Mouse (Mus musculus) CH12.LX (cell line): ENCODE results near the gene Ankrd63. TPM values are rescaled to one million over a fixed set of nuclear protein-coding genes. Genes with fewer than 3 reads are reported as not detected.

Experiments used
- DNase-seq: peaks from one replicate; pipeline ENCODE4 v3.0.0-alpha.2; 2013; ENCODE audit errors: extremely low read depth
- H3K27ac ChIP-seq: 2 replicates; pipeline ENCODE4 v1.5.1; 2012; ENCODE audit warnings: low read depth, mild to moderate bottlenecking, control low read depth, moderate library complexity; ENCODE audit not compliant: insufficient read depth
- H3K27me3 ChIP-seq: replicated peaks from 2 replicates; pipeline ENCODE3; 2012; ENCODE audit warnings: inconsistent platforms
- H3K36me3 ChIP-seq, 2 experiments: replicated peaks in 1 of 2; 2 replicates each; pipeline versions ENCODE3 to v1.6.1; 2012; ENCODE audit warnings: inconsistent platforms in 1 of 2, low read length in 1 of 2, mild to moderate bottlenecking in 1 of 2, mixed read lengths in 1 of 2, moderate library complexity in 1 of 2; ENCODE audit not compliant: control insufficient read depth in 1 of 2, insufficient read depth in 1 of 2
- H3K4me1 ChIP-seq, 2 experiments: 2 replicates each; pipeline ENCODE4 v1.6.1; 2012; ENCODE audit warnings: inconsistent platforms in 1 of 2, moderate library complexity in 1 of 2; ENCODE audit not compliant: insufficient read depth in 2 of 2, control insufficient read depth in 1 of 2
- H3K4me2 ChIP-seq: 2 replicates; pipeline ENCODE4 v1.6.1; 2012; ENCODE audit warnings: low read depth, mild to moderate bottlenecking, control low read depth; ENCODE audit not compliant: poor library complexity, insufficient read depth, severe bottlenecking
- H3K4me3 ChIP-seq, 3 experiments: fragments of 150-350 bp in 1 of 3; sonication (generic) in 1 of 3; replicated peaks in 1 of 3; 2 replicates each; pipeline versions ENCODE3 to v1.5.1; 2011 to 2012; ENCODE audit warnings: low read depth in 2 of 3, low read length in 2 of 3, mild to moderate bottlenecking in 2 of 3, moderate library complexity in 2 of 3, control low read depth in 1 of 3, improper control_type of control experiment in 1 of 3, inconsistent platforms in 1 of 3, mixed read lengths in 1 of 3; ENCODE audit not compliant: poor library complexity in 1 of 3
- H3K79me2 ChIP-seq: replicated peaks from 2 replicates; pipeline ENCODE4 v1.6.1; 2012; ENCODE audit warnings: mild to moderate bottlenecking, moderate library complexity; ENCODE audit not compliant: control insufficient read depth, poor library complexity, insufficient read depth, severe bottlenecking; ENCODE audit errors: extremely low read depth
- H3K9ac ChIP-seq: 2 replicates; pipeline ENCODE4 v1.6.1; 2012; ENCODE audit warnings: low read depth, mild to moderate bottlenecking, control low read depth, moderate library complexity; ENCODE audit not compliant: insufficient read depth
- H3K9me3 ChIP-seq: replicated peaks from 2 replicates; pipeline ENCODE3; 2012; ENCODE audit warnings: low read length, inconsistent platforms, mixed read lengths
- BHLHE40 ChIP-seq: IDR thresholded peaks from 2 replicates; pipeline ENCODE4 v1.6.1; 2011; ENCODE audit warnings: mild to moderate bottlenecking, low read depth, low read length, improper control_type of control experiment
- CHD1 ChIP-seq: IDR thresholded peaks from 2 replicates; pipeline ENCODE4 v1.6.1; 2012; ENCODE audit warnings: low read depth, low read length, improper control_type of control experiment, inconsistent platforms
- CHD2 ChIP-seq: IDR thresholded peaks from 2 replicates; pipeline ENCODE4 v1.6.1; 2011; ENCODE audit warnings: low read length, improper control_type of control experiment
- ELF1 ChIP-seq: IDR thresholded peaks from 2 replicates; pipeline ENCODE4 v1.6.1; 2014; ENCODE audit warnings: low read depth, mild to moderate bottlenecking, inconsistent platforms, low read length, improper control_type of control experiment
- ETS1 ChIP-seq: conservative IDR thresholded peaks from 2 replicates; pipeline ENCODE4 v1.6.1; 2012; ENCODE audit warnings: low read depth, mild to moderate bottlenecking, inconsistent platforms, low read length, improper control_type of control experiment, moderate library complexity
- IRF4 ChIP-seq: IDR thresholded peaks from 2 replicates; pipeline ENCODE4 v1.6.1; 2014; ENCODE audit warnings: low read depth, mild to moderate bottlenecking, inconsistent platforms, low read length, improper control_type of control experiment
- JUN ChIP-seq: IDR thresholded peaks from 2 replicates; pipeline ENCODE4 v1.6.1; 2011; ENCODE audit warnings: low read depth, mild to moderate bottlenecking, low read length, improper control_type of control experiment, moderate library complexity; ENCODE audit not compliant: insufficient read depth
- JUND ChIP-seq: conservative IDR thresholded peaks from 2 replicates; pipeline ENCODE4 v1.6.1; 2011; ENCODE audit warnings: low read depth, low read length, improper control_type of control experiment
- MAFK ChIP-seq: IDR thresholded peaks from 2 replicates; pipeline ENCODE4 v1.6.1; 2011; ENCODE audit warnings: low read length, improper control_type of control experiment; ENCODE audit not compliant: insufficient replicate concordance
- MAX ChIP-seq: IDR thresholded peaks from 2 replicates; pipeline ENCODE4 v1.6.1; 2011; ENCODE audit warnings: low read length, improper control_type of control experiment
- NRF1 ChIP-seq: IDR thresholded peaks from 2 replicates; pipeline ENCODE4 v1.6.1; 2014; ENCODE audit warnings: low read depth, mild to moderate bottlenecking, inconsistent platforms, low read length, improper control_type of control experiment, moderate library complexity
- POLR2A ChIP-seq: IDR thresholded peaks from 2 replicates; pipeline ENCODE4 v1.6.1; 2011; ENCODE audit warnings: low read depth, mild to moderate bottlenecking, improper control_type of control experiment, low read length
- RCOR1 ChIP-seq: conservative IDR thresholded peaks from 2 replicates; pipeline ENCODE4 v1.6.1; 2012; ENCODE audit warnings: low read depth, mild to moderate bottlenecking, inconsistent platforms, low read length, improper control_type of control experiment
- TCF12 ChIP-seq: IDR thresholded peaks from 2 replicates; pipeline ENCODE4 v1.6.1; 2014; ENCODE audit warnings: low read depth, mild to moderate bottlenecking, inconsistent platforms, low read length, improper control_type of control experiment
- UBTF ChIP-seq: IDR thresholded peaks from 2 replicates; pipeline ENCODE4 v1.6.1; 2012; ENCODE audit warnings: low read depth, mild to moderate bottlenecking, inconsistent platforms, low read length, improper control_type of control experiment, moderate library complexity
- USF1 ChIP-seq: IDR thresholded peaks from 2 replicates; pipeline ENCODE4 v1.6.1; 2014; ENCODE audit warnings: low read depth, mild to moderate bottlenecking, inconsistent platforms, low read length, improper control_type of control experiment
- ZC3H11A ChIP-seq: IDR thresholded peaks from 2 replicates; pipeline ENCODE4 v1.6.1; 2012; ENCODE audit warnings: low read depth, mild to moderate bottlenecking, inconsistent platforms, low read length, improper control_type of control experiment
- ZKSCAN1 ChIP-seq: IDR thresholded peaks from 2 replicates; pipeline ENCODE4 v1.6.1; 2012; ENCODE audit warnings: low read depth, inconsistent platforms, low read length, improper control_type of control experiment, borderline replicate concordance
- ZMIZ1 ChIP-seq: IDR thresholded peaks from 2 replicates; pipeline ENCODE4 v1.6.1; 2012; ENCODE audit warnings: low read depth, mild to moderate bottlenecking, inconsistent platforms, low read length, improper control_type of control experiment
- dilution Hi-C: fragments of 300-500 bp; cut with MboI; formaldehyde crosslinking; loops from 2 replicates; pipeline ENCODE4 v1.14.3; 2020; ENCODE audit warnings: low sequenced_read_pairs; ENCODE audit not compliant: extremely low pct_unique_long_range_greater_than_20kb, extremely low pct_ligation_motif_present
- in situ Hi-C: fragments of 300-500 bp; cut with MboI; formaldehyde crosslinking; loops from 3 replicates; pipeline ENCODE4 v1.14.3; 2019; ENCODE audit warnings: low sequenced_read_pairs, low pct_ligation_motif_present, low pct_unique_long_range_greater_than_20kb, mixed read lengths
- polyA plus RNA-seq: library from polyadenylated mRNA; unstranded; fragments of >175 nt; gene quantifications from 2 replicates; pipeline ENCODE4 v1.2.1, GENCODE M21; 2012; ENCODE audit warnings: low read depth; ENCODE audit not compliant: insufficient read length
- total RNA-seq, 2 experiments: library from RNA; depleted of rRNA; stranded (reverse); fragments of 300-350 nt in 1 of 2; fragments of >200 nt in 1 of 2; gene quantifications; 2 replicates each; pipeline ENCODE4 v1.2.3; 2012 to 2014

Ankrd63 gene
- not detected in 2 replicates for total RNA-seq (2012; rRNA removed)
- total RNA-seq (2014; rRNA removed), result not detected in 2 replicates
- polyA plus RNA-seq, result 0.07 and 0.08 TPM in 2 replicates

GRCm38 (mm10) chr2:118703913-118704730, at the start of gene Ankrd63:
TSS of gene Ankrd63 (minus strand) at chr2:118703963.
- no peaks in the 10 kb centered on the region for H3K79me2 ChIP-seq
- no peak within 1 kb of the TSS for H3K4me3 ChIP-seq
- no peak within 1 kb of the TSS for H3K27ac ChIP-seq
- no peaks in the 10 kb centered on the region for H3K27me3 ChIP-seq
- H3K9me3 ChIP-seq, result peaks cover 21% of the 10 kb centered on the region
- H3K9ac ChIP-seq, result no peak within 1 kb of the TSS
- no peak for DNase-seq
- H3K4me2 ChIP-seq, result peak within 1 kb of the TSS; percentile 37
- dilution Hi-C loops (no loop called here), in situ Hi-C loops (no loop called here)
- H3K4me1 ChIP-seq, result peaks cover 5 to 29% of the 10 kb centered on the region in 2 experiments
- H3K36me3 ChIP-seq, result peaks cover 0 to 21% of the 10 kb centered on the region in 2 experiments
- peak; percentile 42; the same call in 1 of the 2 replicates for TF ChIP-seq BHLHE40
- no peak for TF ChIP-seq IRF4

DNA sequence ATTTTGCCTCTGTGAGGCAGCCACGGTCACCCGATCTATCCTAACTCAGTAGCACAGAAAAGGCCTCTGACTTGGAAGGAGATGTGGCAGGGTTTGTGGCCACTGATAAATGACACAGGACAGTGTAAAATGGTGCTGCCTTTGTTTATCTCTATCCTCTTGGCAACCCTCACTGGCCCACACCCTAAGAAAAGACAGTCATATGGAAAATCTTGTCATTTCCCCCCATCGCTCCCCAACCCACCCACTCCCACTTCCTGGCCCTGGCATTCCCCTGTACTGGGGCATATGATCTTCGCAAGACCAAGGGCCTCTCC, 49.0 kb upstream of the Ankrd63 start:
- Histone ChIP-seq H3K4me3 (no peak overlapping the region), H3K27ac (no peak overlapping the region)

GRCm38 (mm10) chr2:118751896-118752791, 48.4 kb upstream of the Ankrd63 start:
- H3K36me3 ChIP-seq, result peaks cover 0 to 14% of the 10 kb centered on the region in 2 experiments
- dilution Hi-C loops, result no loop called here
- H3K27ac ChIP-seq, result no peak overlapping the region
- no peak for DNase-seq
- no peak overlapping the region for H3K4me2 ChIP-seq
- in situ Hi-C loops, result loop anchor here (25.0 kb wide), 1 partner anchor 435 kb away; no protein-coding TSS in a partner anchor
- H3K27me3 ChIP-seq, result peaks cover 3% of the 10 kb centered on the region
- no peak overlapping the region for H3K4me3 ChIP-seq
- TF ChIP-seq JUND, result no peak
- no peak for TF ChIP-seq ZKSCAN1
- no peak for TF ChIP-seq POLR2A
- TF ChIP-seq, all 38 proteins: peak for 0
- Histone ChIP-seq H3K79me2 (no peaks in the 10 kb centered on the region), H3K4me1 (peaks cover 4 to 30% of the 10 kb centered on the region in 2 experiments; a peak in 3 of 4 replicates), H3K9ac (no peak overlapping the region), H3K9me3 (no peaks in the 10 kb centered on the region)

More for the DNA sequence above, 49.0 kb upstream of the Ankrd63 start:
- no peak overlapping the region for H3K9ac ChIP-seq
- no peaks in the 10 kb centered on the region for H3K79me2 ChIP-seq
- no peaks in the 10 kb centered on the region for H3K9me3 ChIP-seq
- no peak for DNase-seq
- peaks cover 4% of the 10 kb centered on the region for H3K27me3 ChIP-seq
- H3K4me2 ChIP-seq, result no peak overlapping the region
- H3K36me3 ChIP-seq, result peaks cover 0 to 14% of the 10 kb centered on the region in 2 experiments
- no peak for TF ChIP-seq POLR2A
- TF ChIP-seq ZMIZ1, result no peak
- TF ChIP-seq NRF1, result no peak
- TF ChIP-seq MAFK, result no peak
- no peak for TF ChIP-seq CHD1
- no peak for TF ChIP-seq MAX
- no peak for TF ChIP-seq ZC3H11A
- TF ChIP-seq ELF1, result no peak
- TF ChIP-seq ETS1, result no peak
- TF ChIP-seq RCOR1, result no peak
- TF ChIP-seq CHD2, result no peak
- TF ChIP-seq UBTF, result no peak
- no peak for TF ChIP-seq JUN
- no peak for TF ChIP-seq TCF12
- TF ChIP-seq USF1, result no peak
- H3K4me1 ChIP-seq, result peaks cover 4 to 24% of the 10 kb centered on the region in 2 experiments; a peak in 3 of 4 replicates
- dilution Hi-C loops, result no loop called here
- in situ Hi-C loops, result loop anchor here (25.0 kb wide), 1 partner anchor 435 kb away; no protein-coding TSS in a partner anchor
